Mouse (Mus musculus): ENCODE measurements around the gene 9130230L23Rik. TPM values are rescaled to one million over a fixed set of nuclear protein-coding genes. Genes with fewer than 3 reads are reported as not detected.
A peak's percentile ranks its signal among the peaks of the same experiment; 100 is the strongest.
"Not testable (repeated sequence)": the region's sequence is repeated elsewhere in the genome, so short reads cannot be mapped to it uniquely, and the experiment has no call there.

9130230L23Rik gene
- polyA plus RNA-seq, 1 experiment from 2014 or later, result 0.75 TPM

DNA sequence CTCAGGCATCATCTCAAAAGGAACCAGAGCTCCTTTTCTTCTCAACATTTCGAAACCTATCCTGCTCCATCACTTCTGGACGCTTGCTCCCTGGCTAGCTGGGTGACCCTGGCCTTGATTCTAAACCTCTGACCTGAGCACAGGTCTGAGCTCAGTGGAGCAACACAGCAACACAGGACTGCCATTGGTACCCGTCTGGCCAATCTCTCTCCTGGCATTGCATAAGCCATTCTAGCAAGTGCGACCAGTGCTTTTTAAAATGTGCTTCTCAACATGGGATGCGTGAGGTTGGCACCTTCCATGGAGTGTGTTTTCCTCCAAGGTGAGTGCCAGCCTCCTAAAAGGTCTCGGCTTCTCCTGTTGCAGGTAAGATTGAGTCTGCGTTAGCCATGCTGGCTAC, 5.0 kb downstream of the 9130230L23Rik start:
- Histone ChIP-seq H3K27me3 (ENCODE audit: insufficient read depth, poor library complexity, severe bottlenecking) (no peaks in the 10 kb centered on the region), H3K36me3 (no peaks in the 10 kb centered on the region), H3K27ac (no peak overlapping the region), H3K4me1 (peaks cover 4% of the 10 kb centered on the region), H3K4me3 (no peak overlapping the region), H3K9me3 (no peaks in the 10 kb centered on the region)
- 85% methylated on average over 7 of the region's 7 CpGs for WGBS
- no peak for DNase-seq (ENCODE audit: low spot score)

DNA sequence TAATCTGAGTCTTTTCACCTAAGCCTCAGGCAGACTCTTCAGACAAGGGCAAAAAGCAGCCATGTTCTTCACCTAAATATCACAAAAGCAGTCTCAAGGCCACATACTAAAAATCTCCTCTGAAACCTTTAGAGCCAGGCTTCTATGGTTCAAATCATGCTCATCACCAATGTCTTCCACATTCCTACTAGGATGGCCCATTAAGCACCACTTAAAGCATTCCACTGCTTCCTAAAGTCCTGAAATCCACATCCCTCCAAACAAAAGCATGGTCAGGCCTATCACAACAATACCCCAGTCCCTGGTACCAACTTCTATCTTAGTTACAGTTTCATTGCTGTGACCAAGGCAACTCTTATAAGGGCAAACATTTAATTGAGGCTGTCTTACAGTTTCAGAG, 6.3 kb downstream of the 9130230L23Rik start:
- H3K4me1 ChIP-seq, result no peaks in the 10 kb centered on the region
- DNase-seq (ENCODE audit: low spot score), result no peak
- no peaks in the 10 kb centered on the region for H3K27me3 ChIP-seq (ENCODE audit: insufficient read depth, poor library complexity, severe bottlenecking)
- H3K36me3 ChIP-seq, result no peaks in the 10 kb centered on the region
- no peak overlapping the region for H3K27ac ChIP-seq
- H3K4me3 ChIP-seq, result no peak overlapping the region
- no peaks in the 10 kb centered on the region for H3K9me3 ChIP-seq

DNA sequence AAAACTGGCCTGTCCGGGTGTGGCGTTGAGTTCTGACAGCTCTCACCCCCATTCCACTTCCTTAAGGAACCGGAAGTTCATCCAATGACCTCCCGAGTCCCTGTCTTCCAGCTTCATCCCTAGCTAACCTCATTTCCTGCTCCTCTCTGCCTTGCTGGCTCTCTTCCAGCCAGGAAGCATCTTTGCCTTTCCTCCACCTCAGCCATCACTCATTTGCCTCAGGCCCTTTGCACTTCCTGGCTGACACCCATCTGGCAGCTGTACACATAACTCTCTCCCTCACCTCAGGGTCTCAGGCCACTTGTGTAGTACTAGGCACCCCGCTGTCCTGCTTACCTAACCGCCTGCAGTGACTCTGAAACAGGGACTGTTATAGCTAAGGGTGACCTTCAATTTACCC, 9.4 kb downstream of the 9130230L23Rik start:
- Histone ChIP-seq H3K36me3 (no peaks in the 10 kb centered on the region), H3K4me3 (no peak overlapping the region), H3K27me3 (ENCODE audit: insufficient read depth, poor library complexity, severe bottlenecking) (no peaks in the 10 kb centered on the region), H3K9me3 (no peaks in the 10 kb centered on the region), H3K27ac (no peak overlapping the region), H3K4me1 (no peaks in the 10 kb centered on the region)
- DNase-seq (ENCODE audit: low spot score), result no peak
- 67% methylated on average over 6 of the region's 6 CpGs for WGBS

DNA sequence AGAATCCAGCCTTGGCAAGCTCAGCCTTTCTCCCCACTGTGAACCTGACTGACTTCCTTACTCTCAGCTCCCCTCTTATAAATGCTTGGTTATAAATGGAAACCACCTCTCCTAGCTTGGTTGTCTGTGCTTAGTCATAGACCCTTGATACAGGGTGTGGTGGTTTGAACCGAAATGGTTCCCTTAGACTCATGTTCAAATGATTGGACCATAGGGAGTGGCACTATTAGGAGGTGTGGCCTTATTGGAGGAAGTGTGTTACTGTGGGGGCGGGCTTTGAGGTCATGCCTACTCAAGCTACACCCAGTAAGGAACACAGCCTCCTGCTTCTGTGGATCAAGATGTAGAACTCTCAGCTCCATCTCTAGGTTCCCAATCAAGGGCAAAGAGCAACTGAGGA, 12.9 kb downstream of the 9130230L23Rik start:
- H3K4me3 ChIP-seq, result no peak overlapping the region
- no peaks in the 10 kb centered on the region for H3K27me3 ChIP-seq (ENCODE audit: insufficient read depth, poor library complexity, severe bottlenecking)
- H3K4me1 ChIP-seq, result no peaks in the 10 kb centered on the region
- H3K27ac ChIP-seq, result no peak overlapping the region
- 78% methylated on average over 2 of the region's 2 CpGs for WGBS
- no peaks in the 10 kb centered on the region for H3K36me3 ChIP-seq
- DNase-seq (ENCODE audit: low spot score), result no peak
- no peaks in the 10 kb centered on the region for H3K9me3 ChIP-seq

DNA sequence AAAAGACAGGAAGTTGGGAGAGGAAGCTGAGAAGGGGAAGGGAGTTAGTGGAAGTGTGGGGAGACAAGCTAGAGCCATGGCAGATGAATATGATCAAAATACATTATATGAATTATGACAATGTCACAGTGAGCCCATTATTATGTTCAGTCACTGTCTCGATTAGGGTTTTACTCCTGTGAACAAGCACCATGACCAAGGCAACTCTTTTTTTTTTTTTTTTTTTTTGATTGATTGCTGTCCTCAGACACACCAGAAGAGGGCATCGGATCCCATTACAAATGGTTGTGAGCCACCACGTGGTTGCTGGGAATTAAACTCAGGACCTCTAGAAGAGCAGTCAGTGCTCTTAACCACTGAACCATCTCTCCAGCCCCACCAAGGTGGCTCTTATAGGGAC, 17.1 kb downstream of the 9130230L23Rik start:
- not testable (repeated sequence) for DNase-seq (ENCODE audit: low spot score); H3K27ac ChIP-seq; H3K9me3 ChIP-seq; H3K36me3 ChIP-seq; H3K4me3 ChIP-seq; H3K4me1 ChIP-seq; H3K27me3 ChIP-seq (ENCODE audit: insufficient read depth, poor library complexity, severe bottlenecking)
- WGBS, result 64% methylated on average over 3 of the region's 3 CpGs

DNA sequence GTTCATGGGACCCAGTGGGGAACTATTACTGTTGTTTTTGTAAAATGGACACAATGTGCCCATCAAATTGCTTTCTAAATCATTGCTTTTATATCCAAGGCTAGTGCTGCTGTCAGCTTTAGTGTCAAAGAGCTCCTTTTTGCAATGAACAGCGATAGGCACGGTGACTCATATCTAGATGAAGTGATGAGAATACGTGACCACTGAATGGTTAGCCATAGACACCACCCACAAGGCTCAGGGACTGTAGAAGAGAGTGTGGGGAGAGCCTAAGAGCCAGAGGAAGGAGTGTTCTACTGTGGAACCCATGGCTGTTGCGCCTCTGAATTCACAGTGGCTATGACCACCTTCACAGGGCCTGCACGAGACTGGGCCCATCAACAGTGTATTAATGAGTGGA, 17.7 kb downstream of the 9130230L23Rik start:
- H3K4me1 ChIP-seq, result no peaks in the 10 kb centered on the region
- no peak overlapping the region for H3K4me3 ChIP-seq
- DNase-seq (ENCODE audit: low spot score), result no peak
- H3K27ac ChIP-seq, result no peak overlapping the region
- H3K9me3 ChIP-seq, result no peaks in the 10 kb centered on the region
- no peaks in the 10 kb centered on the region for H3K36me3 ChIP-seq
- H3K27me3 ChIP-seq (ENCODE audit: insufficient read depth, poor library complexity, severe bottlenecking), result no peaks in the 10 kb centered on the region
- 86% methylated on average over 5 of the region's 5 CpGs for WGBS

DNA sequence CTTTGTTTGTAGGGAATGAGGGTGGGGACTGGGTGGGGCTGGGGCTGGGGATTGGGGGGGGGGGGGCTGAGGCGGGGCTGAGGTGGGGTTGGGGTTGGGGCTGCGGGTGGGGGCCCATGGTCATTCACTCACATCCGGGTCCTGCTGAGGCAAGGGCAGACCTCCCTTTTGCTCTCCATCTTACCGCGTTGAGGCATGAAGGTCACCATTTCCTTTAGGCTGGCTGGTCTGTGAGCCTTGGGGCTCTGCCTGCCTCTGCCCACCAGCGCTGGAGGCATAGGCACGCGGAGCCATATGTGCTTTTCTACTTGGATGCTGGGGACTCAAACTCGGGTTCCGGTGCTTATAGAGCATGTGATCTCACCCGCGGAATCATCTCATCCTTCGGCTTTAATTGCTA, 28.4 kb downstream of the 9130230L23Rik start:
- Histone ChIP-seq H3K27ac (no peak overlapping the region), H3K4me1 (no peaks in the 10 kb centered on the region), H3K36me3 (no peaks in the 10 kb centered on the region), H3K27me3 (ENCODE audit: insufficient read depth, poor library complexity, severe bottlenecking) (no peaks in the 10 kb centered on the region), H3K9me3 (no peaks in the 10 kb centered on the region), H3K4me3 (no peak overlapping the region)
- no peak for DNase-seq (ENCODE audit: low spot score)
- 93% methylated on average over 13 of the region's 13 CpGs for WGBS

DNA sequence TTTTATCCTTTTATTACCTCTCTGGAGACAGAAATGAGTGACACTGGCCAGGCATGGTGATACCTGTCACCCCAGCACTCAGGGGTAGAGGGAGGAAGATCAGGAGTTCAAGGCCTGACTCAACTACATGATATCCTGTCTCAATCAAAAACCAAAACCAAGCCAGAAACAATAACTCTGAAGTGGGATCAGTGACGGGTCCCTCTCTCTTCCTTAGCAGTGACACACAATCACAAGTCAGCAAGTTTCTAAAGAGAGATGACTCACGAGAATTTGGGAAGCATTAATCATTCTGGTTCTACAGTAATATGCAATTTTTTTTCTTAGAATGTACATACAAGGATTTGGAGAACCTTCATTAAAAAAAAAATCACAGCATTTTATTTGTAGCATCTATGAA, 30.9 kb downstream of the 9130230L23Rik start:
- Histone ChIP-seq H3K36me3 (no peaks in the 10 kb centered on the region), H3K27me3 (ENCODE audit: insufficient read depth, poor library complexity, severe bottlenecking) (no peaks in the 10 kb centered on the region), H3K27ac (no peak overlapping the region), H3K4me1 (no peaks in the 10 kb centered on the region), H3K4me3 (no peak overlapping the region), H3K9me3 (no peaks in the 10 kb centered on the region)
- WGBS, result 69% methylated on average over 2 of the region's 2 CpGs
- no peak for DNase-seq (ENCODE audit: low spot score)

DNA sequence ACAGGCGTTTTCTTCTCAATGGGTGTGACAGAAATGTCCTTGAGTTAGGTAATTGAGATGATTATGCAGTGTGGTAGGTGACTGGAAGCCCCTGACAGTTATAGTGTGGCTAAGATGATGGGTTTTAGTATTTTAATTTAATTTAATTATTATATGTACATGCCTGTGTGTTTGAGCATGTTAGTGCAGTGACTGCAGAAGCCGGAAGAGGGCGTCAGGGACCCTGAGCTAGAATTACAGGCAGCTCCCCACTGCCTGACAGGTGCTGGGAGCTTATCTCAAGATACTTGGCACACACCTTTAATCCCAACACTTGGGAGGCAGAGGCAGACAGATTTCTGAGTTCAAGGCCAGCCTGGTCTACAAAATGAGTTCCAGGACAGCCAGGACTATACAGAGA, 36.1 kb downstream of the 9130230L23Rik start:
- no peak for DNase-seq (ENCODE audit: low spot score)
- Histone ChIP-seq H3K9me3 (no peaks in the 10 kb centered on the region), H3K36me3 (no peaks in the 10 kb centered on the region), H3K4me3 (no peak overlapping the region), H3K27me3 (ENCODE audit: insufficient read depth, poor library complexity, severe bottlenecking) (peaks cover 8% of the 10 kb centered on the region; the same call in 1 of the 2 replicates), H3K27ac (no peak overlapping the region), H3K4me1 (no peaks in the 10 kb centered on the region)
- 86% methylated on average over 3 of the region's 3 CpGs for WGBS

DNA sequence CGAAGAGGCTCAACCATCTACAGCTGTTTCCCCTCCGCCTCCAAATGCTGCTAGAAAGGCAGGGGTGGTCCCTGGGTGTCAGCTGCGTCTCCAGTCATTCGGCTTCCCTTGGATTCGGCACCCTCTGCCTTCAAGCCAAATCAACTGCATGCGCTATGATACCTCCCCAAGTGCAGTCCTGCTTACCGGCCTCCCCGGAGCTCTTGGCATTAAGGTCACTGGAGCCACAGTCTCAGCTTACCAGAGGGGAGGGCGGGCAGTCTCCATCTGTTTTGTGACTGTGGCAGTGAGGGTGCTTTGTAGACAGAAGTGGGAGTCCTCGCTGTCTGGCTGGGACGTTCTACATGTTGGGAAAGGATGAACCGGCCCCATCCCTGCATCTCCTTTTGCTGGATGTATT, 37.0 kb downstream of the 9130230L23Rik start:
- Histone ChIP-seq H3K36me3 (no peaks in the 10 kb centered on the region), H3K4me3 (no peak overlapping the region), H3K27me3 (ENCODE audit: insufficient read depth, poor library complexity, severe bottlenecking) (peaks cover 8% of the 10 kb centered on the region; the same call in 1 of the 2 replicates), H3K9me3 (no peaks in the 10 kb centered on the region), H3K4me1 (no peaks in the 10 kb centered on the region), H3K27ac (no peak overlapping the region)
- WGBS, result 45% methylated on average over 12 of the region's 12 CpGs
- DNase-seq (ENCODE audit: low spot score), result no peak

DNA sequence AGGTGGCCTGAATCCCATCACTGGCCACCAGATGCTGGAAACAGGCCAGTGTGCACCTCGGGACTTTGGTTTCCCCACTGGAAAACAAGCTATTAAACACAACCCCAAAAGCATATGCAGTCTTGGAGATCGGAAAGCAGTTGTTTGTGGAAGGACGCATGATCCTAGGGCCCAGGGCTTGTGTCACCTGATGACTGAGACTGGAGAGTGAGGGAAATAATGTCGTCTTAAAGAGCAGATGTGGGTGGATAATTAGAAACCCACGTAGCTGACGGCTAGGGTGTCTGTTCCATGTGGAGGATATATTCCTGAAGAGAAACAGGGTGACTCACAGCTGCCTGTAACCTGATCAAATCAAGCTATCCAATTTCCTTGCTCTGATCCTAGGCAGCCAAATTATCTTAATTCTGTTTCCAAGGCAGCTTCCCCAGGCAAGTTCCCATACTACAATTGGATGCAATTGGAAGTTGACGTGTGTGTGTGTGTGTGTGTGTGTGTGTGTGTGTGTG, 38.3 kb downstream of the 9130230L23Rik start:
- whole genome bisulfite sequencing, result 61% methylated on average over 7 of the region's 7 CpGs
- no peak for DNase-seq (ENCODE audit: low spot score)
- H3K9me3 ChIP-seq, result no peaks in the 10 kb centered on the region

DNA sequence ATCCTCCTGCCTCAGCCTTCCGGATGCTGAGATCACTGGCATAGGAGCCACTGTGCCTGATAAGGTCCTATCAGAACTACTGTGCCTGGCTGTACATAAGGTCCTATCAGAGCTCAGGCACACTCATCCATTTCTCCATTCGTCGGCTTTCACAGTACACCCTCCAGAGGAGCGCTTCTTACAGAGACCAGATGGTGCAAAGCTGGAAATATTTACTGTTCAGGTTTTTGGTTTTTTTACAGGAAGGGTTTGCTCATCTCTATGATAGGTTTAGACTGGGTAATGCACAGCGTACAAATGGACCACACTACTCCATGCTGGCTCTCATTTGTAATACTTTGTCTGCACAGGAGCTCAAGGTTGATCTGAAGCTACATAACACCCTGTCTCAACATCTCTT, 40.8 kb downstream of the 9130230L23Rik start:
- Histone ChIP-seq H3K36me3 (no peaks in the 10 kb centered on the region), H3K4me3 (no peak overlapping the region), H3K27me3 (ENCODE audit: insufficient read depth, poor library complexity, severe bottlenecking) (peaks cover 8% of the 10 kb centered on the region; the same call in 1 of the 2 replicates), H3K27ac (no peak overlapping the region), H3K4me1 (no peaks in the 10 kb centered on the region), H3K9me3 (no peaks in the 10 kb centered on the region)
- DNase-seq (ENCODE audit: low spot score), result no peak
- WGBS, result 85% methylated on average over 5 of the region's 5 CpGs

More for the DNA sequence above, 38.3 kb downstream of the 9130230L23Rik start:
- Histone ChIP-seq H3K36me3 (no peaks in the 10 kb centered on the region), H3K4me3 (no peak overlapping the region), H3K27ac (no peak overlapping the region), H3K27me3 (ENCODE audit: insufficient read depth, poor library complexity, severe bottlenecking) (peaks cover 8% of the 10 kb centered on the region; the same call in 1 of the 2 replicates), H3K4me1 (no peaks in the 10 kb centered on the region)

DNA sequence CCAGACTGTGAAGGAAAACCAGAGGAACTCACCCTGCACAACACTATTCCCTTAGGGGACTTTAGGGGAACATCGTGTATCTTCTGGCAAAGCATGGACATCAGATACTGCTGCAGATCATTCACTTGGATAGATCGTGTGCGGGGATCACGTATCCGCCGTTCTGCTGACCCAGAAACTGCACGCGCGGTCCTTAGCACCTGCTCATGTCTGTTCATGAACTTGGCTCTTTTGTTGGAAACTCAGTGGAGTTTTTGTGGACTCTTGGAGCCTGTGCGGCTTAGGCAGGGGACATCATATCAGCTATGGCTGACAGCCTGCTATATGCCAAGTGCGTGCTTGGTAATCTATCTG, 43.5 kb downstream of the 9130230L23Rik start:
- Histone ChIP-seq H3K27me3 (ENCODE audit: insufficient read depth, poor library complexity, severe bottlenecking) (no peaks in the 10 kb centered on the region), H3K9me3 (no peaks in the 10 kb centered on the region), H3K4me1 (0 out of 2 replicates have a peak, but pooled peaks cover 3% of the 10 kb centered on the region), H3K4me3 (no peak overlapping the region), H3K36me3 (no peaks in the 10 kb centered on the region), H3K27ac (no peak overlapping the region)
- WGBS, result 84% methylated on average over 11 of the region's 11 CpGs
- peak; percentile 70 for DNase-seq (ENCODE audit: low spot score)

DNA sequence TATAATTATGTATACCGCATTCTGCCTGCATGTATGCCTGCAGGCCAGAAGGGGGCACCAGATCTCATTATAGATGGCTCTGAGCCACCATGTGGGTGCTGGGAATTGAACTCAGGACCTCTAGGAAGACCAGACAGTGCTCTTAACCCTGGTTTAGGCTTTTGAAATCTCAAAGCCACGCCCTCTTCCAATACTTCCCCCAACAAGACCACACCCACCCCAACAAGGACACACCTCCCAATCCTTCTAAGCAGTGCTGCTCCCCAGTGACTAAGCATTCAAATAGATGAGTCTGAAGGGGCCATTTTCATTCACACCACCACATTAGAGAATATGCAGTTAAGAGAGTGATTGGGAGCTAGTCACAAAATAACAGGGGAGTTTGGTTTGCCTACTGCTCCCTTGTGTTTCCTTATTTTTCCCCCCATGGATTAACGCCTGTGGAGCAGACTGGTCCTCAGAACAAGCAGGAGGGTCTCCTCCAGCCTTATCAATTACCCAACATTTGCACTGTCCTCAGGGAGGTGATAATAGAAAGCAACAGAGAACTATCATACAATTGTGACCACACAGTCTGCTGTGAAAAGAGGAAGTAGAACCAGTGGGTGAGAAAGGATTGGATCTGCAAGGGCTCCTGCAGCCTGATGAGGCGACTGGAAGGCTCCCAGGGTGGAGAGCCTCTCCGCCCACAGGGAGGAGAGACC, 44.0 kb downstream of the 9130230L23Rik start:
- WGBS, result 71% methylated on average over 5 of the region's 5 CpGs
- peak; percentile 56 for DNase-seq (ENCODE audit: low spot score)
- Histone ChIP-seq H3K27me3 (ENCODE audit: insufficient read depth, poor library complexity, severe bottlenecking) (no peaks in the 10 kb centered on the region), H3K27ac (no peak overlapping the region), H3K36me3 (no peaks in the 10 kb centered on the region), H3K4me3 (no peak overlapping the region), H3K4me1 (peaks cover 8% of the 10 kb centered on the region), H3K9me3 (no peaks in the 10 kb centered on the region)

Data from heart, embryonic 10.5 days (tissue).